Mouse (Mus musculus): ENCODE results near the gene Vgll4.

- TF ChIP-seq CTCF (IDR thresholded peaks at IDR 0.05; ENCODE audit: low read depth, low read length): no peak
- no peak for TF ChIP-seq POLR2A (IDR thresholded peaks at IDR 0.05; ENCODE audit: extremely low read depth, insufficient read depth, low read length)
Measured at GRCm38 (mm10) chr6:114869501-114870076, 100.2 kb downstream of the Vgll4 start.

All from liver, adult 2 months (tissue).